Mouse (Mus musculus): ENCODE results near the gene Gpd1.
A peak's percentile ranks its signal among the peaks of the same experiment; 100 is the strongest.
"Not testable (repeated sequence)": the region's sequence is repeated elsewhere in the genome, so short reads cannot be mapped to it uniquely, and the experiment has no call there.

Gene Gpd1

GRCm38 (mm10) chr15:99772277-99772880 lies 55.1 kb downstream of the Gpd1 start:
- DNase-seq (ENCODE audit: low spot score), result peak; percentile 79

DNA sequence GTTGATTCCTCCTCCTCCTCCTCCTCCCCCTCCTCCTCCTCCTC lies 55.4 kb downstream of the Gpd1 start, which contains the start of gene Cers5:
Gene Cers5 (minus strand): TSS at position 5 of the 44 bp plus-strand sequence.
- not testable (repeated sequence) for DNase-seq (ENCODE audit: low spot score)

- DNase-seq (ENCODE audit: low spot score), result no peak
Observed at GRCm38 (mm10) chr15:99772925-99773324, 55.6 kb downstream of the Gpd1 start.
